Mouse (Mus musculus) macrophage (primary cell): ENCODE data around the gene Mettl23. TPM values are rescaled to one million over a fixed set of nuclear protein-coding genes. Genes with fewer than 3 reads are reported as not detected.
"Not testable (repeated sequence)": the region's sequence is repeated elsewhere in the genome, so short reads cannot be mapped to it uniquely, and the experiment has no call there.

Source experiments
- H3K27ac ChIP-seq: fragments of 350-480 bp; formaldehyde crosslinking; 2 replicates; pipeline ENCODE4 v1.9.0; 2021
- H3K36me3 ChIP-seq: fragments of 350-480 bp; formaldehyde crosslinking; 2 replicates; pipeline ENCODE4 v1.9.0; 2021; ENCODE audit errors: inconsistent target
- H3K4me3 ChIP-seq: fragments of 350-480 bp; formaldehyde crosslinking; 2 replicates; pipeline ENCODE4 v1.9.0; 2021; ENCODE audit errors: inconsistent target
- H3K79me2 ChIP-seq: fragments of 350-480 bp; formaldehyde crosslinking; 2 replicates; pipeline ENCODE4 v1.9.0; 2021; ENCODE audit errors: inconsistent target
- WGBS: methylation state at CpG from one replicate; pipeline ENCODE4 v1.1.7; 2026; ENCODE audit warnings: inconsistent platforms; ENCODE audit not compliant: missing documents; 5-methylcytosine and 5-hydroxymethylcytosine counted together
- polyA plus RNA-seq: library from polyadenylated mRNA; stranded (reverse); fragments of 250-400 nt; gene quantifications from 3 replicates; pipeline ENCODE4 v1.2.4, GENCODE M21; 2018; ENCODE audit warnings: inconsistent platforms

Mettl23 gene
- polyA plus RNA-seq, 1 experiment from 2014 or later, result 12.5 TPM

GRCm38 (mm10) chr11:116812793-116813529 lies 30.1 kb upstream of the Mettl23 start:
- H3K4me3 ChIP-seq, result no peak overlapping the region
- no peaks in the 10 kb centered on the region for H3K36me3 ChIP-seq
- H3K27ac ChIP-seq, result no peak overlapping the region
- H3K79me2 ChIP-seq, result no peaks in the 10 kb centered on the region
- 90% methylated on average over 21 of the region's 21 CpGs for WGBS

- H3K36me3 ChIP-seq, result no peaks in the 10 kb centered on the region
- H3K27ac ChIP-seq, result no peak overlapping the region
- WGBS, result 91% methylated on average over 13 of the region's 13 CpGs
- no peak overlapping the region for H3K4me3 ChIP-seq
- H3K79me2 ChIP-seq, result no peaks in the 10 kb centered on the region
Measured at GRCm38 (mm10) chr11:116813610-116814009, 29.5 kb upstream of the Mettl23 start.

GRCm38 (mm10) chr11:116814076-116814883 lies 28.8 kb upstream of the Mettl23 start:
- no peak overlapping the region for H3K27ac ChIP-seq
- no peaks in the 10 kb centered on the region for H3K36me3 ChIP-seq
- 65% methylated on average over 20 of the region's 20 CpGs for WGBS
- H3K79me2 ChIP-seq, result no peaks in the 10 kb centered on the region
- H3K4me3 ChIP-seq, result no peak overlapping the region

- Histone ChIP-seq H3K4me3 (no peak overlapping the region), H3K79me2 (no peaks in the 10 kb centered on the region), H3K27ac (no peak overlapping the region), H3K36me3 (no peaks in the 10 kb centered on the region)
- 78% methylated on average over 6 of the region's 7 CpGs for WGBS
Measured at GRCm38 (mm10) chr11:116814884-116815415, 28.1 kb upstream of the Mettl23 start.

GRCm38 (mm10) chr11:116816769-116817168 lies 26.3 kb upstream of the Mettl23 start:
- H3K79me2 ChIP-seq, result no peaks in the 10 kb centered on the region

GRCm38 (mm10) chr11:116817567-116817966 lies 25.5 kb upstream of the Mettl23 start:
- WGBS, result 72% methylated on average over 5 of the region's 5 CpGs
- no peaks in the 10 kb centered on the region for H3K36me3 ChIP-seq
- no peak overlapping the region for H3K27ac ChIP-seq
- no peaks in the 10 kb centered on the region for H3K79me2 ChIP-seq
- no peak overlapping the region for H3K4me3 ChIP-seq

More at GRCm38 (mm10) chr11:116816769-116817168, 26.3 kb upstream of the Mettl23 start:
- Histone ChIP-seq H3K36me3 (no peaks in the 10 kb centered on the region), H3K27ac (no peak overlapping the region), H3K4me3 (no peak overlapping the region)
- 87% methylated on average over 5 of the region's 5 CpGs for WGBS

- WGBS, result 89% methylated on average over 8 of the region's 8 CpGs
- Histone ChIP-seq H3K36me3 (no peaks in the 10 kb centered on the region), H3K79me2 (no peaks in the 10 kb centered on the region), H3K27ac (no peak overlapping the region), H3K4me3 (no peak overlapping the region)
Measured at GRCm38 (mm10) chr11:116818722-116819121, 24.4 kb upstream of the Mettl23 start.

GRCm38 (mm10) chr11:116819932-116820593 lies 23.0 kb upstream of the Mettl23 start:
- 94% methylated on average over 5 of the region's 5 CpGs for WGBS
- Histone ChIP-seq H3K27ac (no peak overlapping the region), H3K79me2 (no peaks in the 10 kb centered on the region), H3K36me3 (no peaks in the 10 kb centered on the region), H3K4me3 (no peak overlapping the region)

- WGBS, result 88% methylated on average over 12 of the region's 13 CpGs
- Histone ChIP-seq H3K36me3 (no peaks in the 10 kb centered on the region), H3K4me3 (no peak overlapping the region), H3K79me2 (no peaks in the 10 kb centered on the region), H3K27ac (no peak overlapping the region)
Measured at GRCm38 (mm10) chr11:116821057-116821940, 21.8 kb upstream of the Mettl23 start.

- 93% methylated on average over 10 of the region's 10 CpGs for WGBS
- H3K79me2 ChIP-seq, result no peaks in the 10 kb centered on the region
- H3K36me3 ChIP-seq, result no peaks in the 10 kb centered on the region
- no peak overlapping the region for H3K4me3 ChIP-seq
- no peak overlapping the region for H3K27ac ChIP-seq
Measured at GRCm38 (mm10) chr11:116822215-116822614, 20.9 kb upstream of the Mettl23 start.

GRCm38 (mm10) chr11:116822626-116823025 lies 20.5 kb upstream of the Mettl23 start:
- 97% methylated on average over 10 of the region's 10 CpGs for WGBS
- Histone ChIP-seq H3K4me3 (no peak overlapping the region), H3K79me2 (no peaks in the 10 kb centered on the region), H3K36me3 (no peaks in the 10 kb centered on the region), H3K27ac (no peak overlapping the region)

GRCm38 (mm10) chr11:116823255-116823654 lies 19.8 kb upstream of the Mettl23 start:
- Histone ChIP-seq H3K36me3 (no peaks in the 10 kb centered on the region), H3K79me2 (no peaks in the 10 kb centered on the region), H3K27ac (no peak overlapping the region), H3K4me3 (no peak overlapping the region)
- 94% methylated on average over 2 of the region's 2 CpGs for WGBS

GRCm38 (mm10) chr11:116823885-116824284 lies 19.2 kb upstream of the Mettl23 start:
- H3K36me3 ChIP-seq, H3K4me3 ChIP-seq, H3K79me2 ChIP-seq, H3K27ac ChIP-seq: not testable (repeated sequence)
- WGBS, result 88% methylated on average over 6 of the region's 10 CpGs

- H3K27ac ChIP-seq, result no peak overlapping the region
- H3K79me2 ChIP-seq, result no peaks in the 10 kb centered on the region
- H3K4me3 ChIP-seq, result no peak overlapping the region
- H3K36me3 ChIP-seq, result no peaks in the 10 kb centered on the region
- 85% methylated on average over 4 of the region's 5 CpGs for WGBS
Measured at GRCm38 (mm10) chr11:116825230-116825629, 17.8 kb upstream of the Mettl23 start.
